Mouse (Mus musculus) gastrocnemius, adult 2 months (tissue): ENCODE results near the gene Ces1a. TPM values are rescaled to one million over a fixed set of nuclear protein-coding genes. Genes with fewer than 3 reads are reported as not detected.
A peak's percentile ranks its signal among the peaks of the same experiment; 100 is the strongest.

Experiments
- DNase-seq: peaks from one replicate; pipeline ENCODE4 v3.0.0; 2022
- H3K27ac ChIP-seq: fragments of 200-600 bp; 2 replicates; pipeline ENCODE4 v1.8.1; 2022; ENCODE audit warnings: mild to moderate bottlenecking
- H3K4me3 ChIP-seq: fragments of 200-600 bp; 2 replicates; pipeline ENCODE4 v1.8.1; 2022; ENCODE audit warnings: mild to moderate bottlenecking, moderate library complexity
- CTCF ChIP-seq: fragments of 200-600 bp; IDR thresholded peaks from 2 replicates; pipeline ENCODE4 v1.8.1; 2022; ENCODE audit warnings: antibody characterized with exemption, mild to moderate bottlenecking, moderate library complexity
- intact Hi-C: fragments of 180-260 bp; cut with DNase I; formaldehyde crosslinking; loops from one replicate; pipeline ENCODE4 v1.15.1; 2025
- long read RNA-seq, 2 experiments: library from polyadenylated mRNA; stranded (forward); transcript quantifications; one replicate each; pipeline ENCODE4 v2.0.0; 2021
- total RNA-seq, 2 experiments: library from RNA; stranded (reverse); gene quantifications; 2 replicates each; pipeline ENCODE4 v1.2.3; 2021

The Ces1a gene
- total RNA-seq, result not detected
- long read RNA-seq, experiment 1, result 0 reads
- long read RNA-seq, experiment 2, result 0 reads

GRCm38 (mm10) chr8:93048092-93048491 is at the start of gene Ces1a:
TSS of gene Ces1a (minus strand) at chr8:93048192.
- Histone ChIP-seq H3K4me3 (no peak within 1 kb of the TSS), H3K27ac (no peak within 1 kb of the TSS)
- intact Hi-C loops, result loop anchor here (5.0 kb wide), 1 partner anchor 36 kb away; no protein-coding TSS in a partner anchor
- TF ChIP-seq CTCF, result no peak
- no peak for DNase-seq

DNA sequence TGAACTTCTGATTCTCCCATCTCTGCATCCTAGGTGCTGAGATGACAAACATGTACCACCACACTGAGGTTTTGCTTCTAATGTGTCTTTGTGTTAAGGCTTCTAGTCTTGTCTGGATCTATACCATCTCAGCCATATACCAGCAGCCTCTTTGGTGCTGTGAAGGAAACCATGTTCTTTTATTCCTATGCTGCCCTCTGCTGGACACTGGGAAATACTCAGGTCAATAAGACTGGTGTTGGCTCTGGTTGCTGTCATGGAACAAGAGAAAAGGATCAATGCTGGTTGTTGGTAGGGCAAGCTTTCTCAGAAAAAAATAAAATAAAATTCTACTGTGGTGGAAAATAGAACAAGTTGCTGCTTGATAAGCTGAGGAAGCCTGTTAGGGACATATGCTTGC is 47.4 kb upstream of the Ces1a start:
- peak; percentile 16 for DNase-seq
- intact Hi-C loops, result loop anchor here (1.0 kb wide), 1 partner anchor 84 kb away; no protein-coding TSS in a partner anchor
- TF ChIP-seq CTCF, result peak; percentile 57

GRCm38 (mm10) chr8:93091324-93091723 is 43.3 kb upstream of the Ces1a start:
- H3K27ac ChIP-seq, result no peak overlapping the region
- TF ChIP-seq CTCF, result no peak
- intact Hi-C loops, result no loop called here
- H3K4me3 ChIP-seq, result no peak overlapping the region
- no peak for DNase-seq

More for the DNA sequence above, 47.4 kb upstream of the Ces1a start:
- Histone ChIP-seq H3K4me3 (no peak overlapping the region), H3K27ac (no peak overlapping the region)

DNA sequence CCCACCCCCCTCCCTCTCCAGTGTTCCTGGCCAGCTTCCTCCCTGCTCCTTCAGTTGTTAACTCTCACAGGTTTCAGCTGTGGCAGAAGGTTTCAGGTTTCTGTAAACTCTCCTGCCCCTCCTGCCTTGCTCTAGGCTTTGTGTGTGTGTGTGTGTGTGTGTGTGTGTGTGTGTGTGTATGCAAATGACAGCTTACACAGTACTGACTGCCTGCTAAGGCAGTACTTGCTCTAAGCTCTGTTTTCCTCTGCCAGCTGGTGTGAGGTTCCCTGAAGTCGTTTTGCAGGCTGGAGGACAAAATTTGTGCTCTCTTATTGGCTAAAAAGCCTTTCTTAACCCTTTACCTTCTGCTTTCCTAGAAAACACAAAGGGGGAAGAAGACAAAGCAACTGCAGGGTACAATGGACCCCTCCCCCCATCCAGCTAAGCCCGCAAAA is 40.7 kb upstream of the Ces1a start:
- TF ChIP-seq CTCF, result no peak
- intact Hi-C loops, result no loop called here
- no peak for DNase-seq

DNA sequence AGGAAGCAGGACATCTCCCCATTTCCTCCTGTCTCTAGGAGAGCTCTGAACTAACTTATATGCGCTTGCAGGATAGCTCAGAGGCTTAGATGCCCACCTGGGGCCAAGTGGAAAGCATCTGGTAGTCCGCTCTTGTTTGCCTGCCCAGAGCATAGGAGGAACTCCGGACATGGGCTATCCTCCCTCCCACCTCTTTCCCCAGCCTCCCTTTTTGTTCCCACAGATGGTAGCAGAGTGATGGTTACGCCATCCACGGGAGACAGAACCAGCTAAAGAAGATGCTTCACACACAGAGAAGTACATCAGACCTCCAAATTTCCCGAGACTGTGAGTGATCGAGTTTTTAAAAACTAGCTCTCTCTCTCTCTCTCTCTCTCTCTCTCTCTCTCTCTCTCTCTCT is 40.2 kb upstream of the Ces1a start:
- no peak for TF ChIP-seq CTCF
- intact Hi-C loops, result no loop called here
- H3K4me3 ChIP-seq, result no peak overlapping the region
- DNase-seq, result no peak
- no peak overlapping the region for H3K27ac ChIP-seq

More for the DNA sequence above, 40.7 kb upstream of the Ces1a start:
- Histone ChIP-seq H3K4me3 (no peak overlapping the region), H3K27ac (no peak overlapping the region)

GRCm38 (mm10) chr8:93079887-93080286 is 31.9 kb upstream of the Ces1a start, which contains the start of gene Ces1b:
TSS of gene Ces1b (minus strand) at chr8:93080017.
- TF ChIP-seq CTCF, result no peak
- no peak within 1 kb of the TSS for H3K27ac ChIP-seq
- intact Hi-C loops, result no loop called here
- H3K4me3 ChIP-seq, result no peak within 1 kb of the TSS
- DNase-seq, result no peak

DNA sequence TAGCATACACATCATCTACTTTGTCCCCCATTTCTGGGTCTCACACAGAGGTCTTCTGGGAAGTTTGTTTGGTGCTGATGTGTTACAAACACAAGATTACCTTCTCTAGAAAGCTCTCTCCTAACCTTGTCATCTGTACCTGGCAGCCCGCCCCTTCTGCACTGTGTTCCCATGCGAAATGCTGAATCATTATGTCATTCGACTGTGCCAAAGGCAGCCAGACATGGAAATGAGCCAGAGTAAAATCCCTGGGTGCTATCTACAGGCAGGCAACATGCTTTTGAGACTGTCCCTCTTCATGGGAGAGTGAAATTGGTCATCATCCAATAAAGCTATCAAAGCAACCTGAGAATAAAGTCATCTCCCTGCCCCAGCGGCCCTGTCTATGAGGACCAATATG is 27.3 kb upstream of the Ces1a start:
- no peak overlapping the region for H3K27ac ChIP-seq
- DNase-seq, result no peak
- TF ChIP-seq CTCF, result no peak

GRCm38 (mm10) chr8:93063416-93064117 is 15.6 kb upstream of the Ces1a start:
- TF ChIP-seq CTCF, result no peak
- H3K4me3 ChIP-seq, result no peak overlapping the region
- no peak for DNase-seq
- intact Hi-C loops, result no loop called here
- H3K27ac ChIP-seq, result no peak overlapping the region

More for the DNA sequence above, 27.3 kb upstream of the Ces1a start:
- intact Hi-C loops, result no loop called here
- H3K4me3 ChIP-seq, result no peak overlapping the region

GRCm38 (mm10) chr8:93059185-93059584 is 11.2 kb upstream of the Ces1a start:
- TF ChIP-seq CTCF, result peak; percentile 74
- peak; percentile 42 for DNase-seq
- Histone ChIP-seq H3K27ac (no peak overlapping the region), H3K4me3 (no peak overlapping the region)
- intact Hi-C loops, result loop anchor here (2.0 to 10.0 kb wide), 2 partner anchors 336 to 372 kb away; no protein-coding TSS in a partner anchor

GRCm38 (mm10) chr8:93055238-93055637 is 7.2 kb upstream of the Ces1a start:
- no peak for TF ChIP-seq CTCF
- intact Hi-C loops, result loop anchor here (10.0 kb wide), 1 partner anchor 340 kb away; no protein-coding TSS in a partner anchor
- no peak for DNase-seq
- Histone ChIP-seq H3K4me3 (no peak overlapping the region), H3K27ac (no peak overlapping the region)

- Histone ChIP-seq H3K27ac (no peak overlapping the region), H3K4me3 (no peak overlapping the region)
- peak; percentile 27; the same call in 1 of the 2 replicates for TF ChIP-seq CTCF
- intact Hi-C loops, result loop anchor here (5.0 kb wide), 1 partner anchor 36 kb away; no protein-coding TSS in a partner anchor
- DNase-seq, result no peak
Measured at GRCm38 (mm10) chr8:93048510-93049416, 771 bp upstream of the Ces1a start.

- Histone ChIP-seq H3K27ac (peak overlapping the region; percentile 24; the same call in 1 of the 2 replicates), H3K4me3 (no peak overlapping the region)
- TF ChIP-seq CTCF, result no peak
- no peak for DNase-seq
- intact Hi-C loops, result no loop called here
Measured at GRCm38 (mm10) chr8:93043083-93043482, 4.9 kb downstream of the Ces1a start.
